Mouse (Mus musculus): Measurements from ENCODE around the gene Dpy30. TPM values are rescaled to one million over a fixed set of nuclear protein-coding genes. Genes with fewer than 3 reads are reported as not detected.

The Dpy30 gene
- polyA plus RNA-seq, 1 experiment: 159 TPM

DNA sequence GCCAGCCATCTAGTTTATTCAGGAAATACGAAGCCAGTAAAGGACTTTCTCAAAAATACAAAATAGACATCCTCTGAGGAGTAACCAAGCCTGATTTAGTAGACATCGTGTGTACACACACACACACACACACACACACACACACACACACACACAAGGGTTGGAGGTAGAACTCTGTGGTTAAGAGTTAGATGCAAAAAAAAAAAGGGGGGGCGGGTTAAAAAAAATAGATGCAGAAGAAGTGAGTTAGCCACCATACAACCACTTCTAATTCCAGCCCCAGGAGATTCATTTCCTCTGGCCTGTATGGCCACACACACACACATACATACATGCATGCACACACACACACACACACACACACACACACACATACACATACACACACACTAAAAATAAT is 41.7 kb downstream of the Dpy30 start:
- Histone ChIP-seq H3K27me3 (ENCODE audit: control insufficient read depth, insufficient read depth, low read length) (no peaks in the 10 kb centered on the region), H3K4me3 (ENCODE audit: control insufficient read depth, low read depth, low read length) (no peak overlapping the region), H3K27ac (ENCODE audit: control insufficient read depth, insufficient read depth, low read depth, low read length) (no peak overlapping the region), H3K4me1 (ENCODE audit: control insufficient read depth, insufficient read depth, low read length) (no peaks in the 10 kb centered on the region; the same call in 1 of the 2 replicates), H3K36me3 (ENCODE audit: control insufficient read depth, insufficient read depth, low read length) (no peaks in the 10 kb centered on the region)
- TF ChIP-seq CTCF (IDR thresholded peaks at IDR 0.05; ENCODE audit: control insufficient read depth, insufficient read depth, insufficient replicate concordance, low read depth, low read length) (no peak), POLR2A (IDR thresholded peaks at IDR 0.05; ENCODE audit: control insufficient read depth, low read depth, low read length) (no peak)

DNA sequence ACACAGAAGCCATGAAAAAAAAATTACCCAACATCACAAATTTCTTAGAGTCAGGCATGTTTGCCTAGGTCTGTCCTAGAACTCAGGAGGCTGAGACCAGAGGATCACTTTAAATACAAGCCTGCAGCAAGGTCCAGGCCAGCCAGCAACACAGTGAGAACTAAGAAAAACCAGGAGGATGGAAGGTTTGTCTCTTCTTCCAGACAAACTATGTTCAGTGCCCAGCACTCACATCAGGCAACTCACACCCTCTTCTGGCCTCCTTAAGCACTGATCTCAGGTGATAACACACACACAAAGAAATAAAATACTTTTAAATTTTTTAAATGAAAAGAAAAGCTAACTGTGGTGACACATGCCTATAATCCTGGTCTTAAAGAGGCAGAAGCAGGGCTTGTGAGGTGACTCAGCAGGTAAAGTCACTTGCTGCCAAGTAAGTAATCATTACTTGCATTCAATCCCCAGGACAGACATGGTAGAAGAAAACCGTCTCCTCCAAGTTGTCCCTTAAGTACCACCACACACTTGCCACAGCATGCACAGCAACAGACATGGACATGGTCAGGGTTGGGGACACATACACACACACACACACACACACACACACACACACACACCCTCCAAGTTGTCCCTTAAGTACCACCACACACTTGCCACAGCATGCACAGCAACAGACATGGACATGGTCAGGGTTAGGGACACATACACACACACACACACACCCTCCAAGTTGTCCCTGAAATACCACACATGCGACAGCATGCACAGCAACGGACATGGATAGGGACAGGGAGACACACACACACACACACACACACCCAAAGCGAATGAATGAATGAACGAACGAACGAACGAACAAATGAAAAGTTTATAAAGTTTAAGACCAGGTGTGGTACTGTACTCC is 44.5 kb downstream of the Dpy30 start:
- no peak overlapping the region for H3K4me3 ChIP-seq (ENCODE audit: control insufficient read depth, low read depth, low read length)
- no peak overlapping the region for H3K27ac ChIP-seq (ENCODE audit: control insufficient read depth, insufficient read depth, low read depth, low read length)
- no peak for TF ChIP-seq CTCF (IDR thresholded peaks at IDR 0.05; ENCODE audit: control insufficient read depth, insufficient read depth, insufficient replicate concordance, low read depth, low read length)
- no peak for TF ChIP-seq POLR2A (IDR thresholded peaks at IDR 0.05; ENCODE audit: control insufficient read depth, low read depth, low read length)
- H3K4me1 ChIP-seq (ENCODE audit: control insufficient read depth, insufficient read depth, low read length): no peaks in the 10 kb centered on the region
- no peaks in the 10 kb centered on the region for H3K27me3 ChIP-seq (ENCODE audit: control insufficient read depth, insufficient read depth, low read length)
- H3K36me3 ChIP-seq (ENCODE audit: control insufficient read depth, insufficient read depth, low read length): no peaks in the 10 kb centered on the region; the same call in 1 of the 2 replicates

DNA sequence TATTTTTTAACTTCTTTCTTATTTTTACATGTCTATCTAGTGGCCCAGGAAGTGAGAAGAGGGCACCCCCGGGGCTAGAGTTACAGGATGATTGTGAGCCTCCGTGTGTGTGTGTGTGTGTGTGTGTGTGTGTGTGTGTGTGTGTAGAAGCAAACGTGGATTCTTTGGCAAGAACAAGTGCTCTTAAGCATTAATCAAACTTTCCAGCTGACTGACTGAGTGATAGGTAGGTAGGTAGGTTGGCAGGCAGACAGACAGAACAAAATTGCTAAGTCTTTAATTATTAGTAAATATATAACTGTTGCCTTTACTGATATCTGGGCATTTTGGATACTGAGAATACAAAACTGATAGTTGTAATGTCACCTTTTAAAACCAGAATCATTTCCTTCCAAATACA is 49.3 kb downstream of the Dpy30 start:
- H3K4me1 ChIP-seq (ENCODE audit: control insufficient read depth, insufficient read depth, low read length): peaks cover 9% of the 10 kb centered on the region
- H3K4me3 ChIP-seq (ENCODE audit: control insufficient read depth, low read depth, low read length): no peak overlapping the region
- no peaks in the 10 kb centered on the region for H3K27me3 ChIP-seq (ENCODE audit: control insufficient read depth, insufficient read depth, low read length)
- H3K36me3 ChIP-seq (ENCODE audit: control insufficient read depth, insufficient read depth, low read length): no peaks in the 10 kb centered on the region; the same call in 1 of the 2 replicates
- no peak overlapping the region for H3K27ac ChIP-seq (ENCODE audit: control insufficient read depth, insufficient read depth, low read depth, low read length)
- TF ChIP-seq POLR2A (IDR thresholded peaks at IDR 0.05; ENCODE audit: control insufficient read depth, low read depth, low read length) (no peak), CTCF (IDR thresholded peaks at IDR 0.05; ENCODE audit: control insufficient read depth, insufficient read depth, insufficient replicate concordance, low read depth, low read length) (no peak)

DNA sequence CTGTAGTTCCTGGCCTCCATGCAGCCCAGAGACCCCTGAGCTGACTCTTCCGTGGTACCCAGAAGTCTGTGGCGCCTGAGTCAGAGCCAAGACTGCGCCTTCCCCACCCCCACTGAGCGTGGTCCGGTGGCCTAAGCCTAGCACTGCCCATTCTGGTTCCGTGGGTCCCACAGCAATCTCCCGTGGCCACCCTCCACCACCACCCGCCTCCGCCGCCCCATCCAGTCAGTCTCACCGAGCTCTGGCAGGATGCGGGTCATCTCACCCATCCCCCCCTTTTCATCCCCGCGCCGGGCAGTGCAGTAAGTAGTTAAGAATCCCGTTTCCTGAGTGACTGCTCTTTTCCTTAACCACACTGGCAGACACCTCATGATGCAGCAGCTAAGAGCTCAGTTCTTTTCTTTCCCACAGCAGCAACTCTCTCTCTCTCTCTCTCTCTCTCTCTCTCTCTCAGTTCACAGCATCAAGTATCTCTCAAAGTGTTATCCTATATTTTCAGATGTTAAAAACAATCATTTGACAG is 51.0 kb downstream of the Dpy30 start:
- Histone ChIP-seq H3K36me3 (ENCODE audit: control insufficient read depth, insufficient read depth, low read length) (no peaks in the 10 kb centered on the region; the same call in 1 of the 2 replicates), H3K4me3 (ENCODE audit: control insufficient read depth, low read depth, low read length) (peak overlapping the region; percentile 52), H3K27me3 (ENCODE audit: control insufficient read depth, insufficient read depth, low read length) (no peaks in the 10 kb centered on the region), H3K4me1 (ENCODE audit: control insufficient read depth, insufficient read depth, low read length) (peaks cover 9% of the 10 kb centered on the region), H3K27ac (ENCODE audit: control insufficient read depth, insufficient read depth, low read depth, low read length) (no peak overlapping the region)
- TF ChIP-seq POLR2A (IDR thresholded peaks at IDR 0.05; ENCODE audit: control insufficient read depth, low read depth, low read length): no peak
- TF ChIP-seq CTCF (IDR thresholded peaks at IDR 0.05; ENCODE audit: control insufficient read depth, insufficient read depth, insufficient replicate concordance, low read depth, low read length): no peak

DNA sequence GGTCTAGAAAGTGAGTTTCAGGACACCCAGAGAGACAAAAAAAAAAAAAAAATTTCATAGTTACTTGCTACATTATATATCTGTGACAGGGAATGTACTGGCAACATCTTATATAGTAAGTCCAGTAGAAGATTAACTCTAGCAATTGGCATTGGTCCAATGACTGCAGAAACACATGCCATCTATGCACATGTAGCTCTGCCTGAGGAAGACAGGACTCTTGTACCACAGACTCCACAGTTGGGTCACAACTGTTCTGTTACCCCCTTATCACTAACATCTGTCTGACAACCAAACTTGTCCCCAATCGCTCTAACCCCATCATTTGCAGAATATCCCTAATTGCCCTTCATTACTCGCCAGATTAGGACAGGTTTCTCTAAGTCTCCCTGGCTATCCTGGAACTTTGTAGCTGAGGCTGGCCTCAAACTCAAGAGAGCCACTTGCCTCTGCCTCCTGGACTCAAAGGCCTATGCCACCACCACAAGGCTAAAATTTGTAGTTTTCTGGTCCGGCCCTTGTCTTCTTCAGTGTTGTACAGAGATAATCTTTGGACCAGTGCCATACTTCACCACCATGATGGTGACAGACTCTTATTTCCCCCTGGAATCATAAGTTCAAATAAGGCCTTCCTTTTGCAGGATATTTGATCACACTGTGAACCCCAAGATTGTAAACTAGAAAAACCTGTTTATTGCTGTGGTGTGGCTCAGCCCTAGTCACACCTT is 52.0 kb downstream of the Dpy30 start:
- Histone ChIP-seq H3K27ac (ENCODE audit: control insufficient read depth, insufficient read depth, low read depth, low read length) (no peak overlapping the region), H3K4me3 (ENCODE audit: control insufficient read depth, low read depth, low read length) (no peak overlapping the region), H3K36me3 (ENCODE audit: control insufficient read depth, insufficient read depth, low read length) (no peaks in the 10 kb centered on the region; the same call in 1 of the 2 replicates), H3K27me3 (ENCODE audit: control insufficient read depth, insufficient read depth, low read length) (no peaks in the 10 kb centered on the region), H3K4me1 (ENCODE audit: control insufficient read depth, insufficient read depth, low read length) (peaks cover 9% of the 10 kb centered on the region)
- no peak for TF ChIP-seq POLR2A (IDR thresholded peaks at IDR 0.05; ENCODE audit: control insufficient read depth, low read depth, low read length)
- TF ChIP-seq CTCF (IDR thresholded peaks at IDR 0.05; ENCODE audit: control insufficient read depth, insufficient read depth, insufficient replicate concordance, low read depth, low read length): no peak

DNA sequence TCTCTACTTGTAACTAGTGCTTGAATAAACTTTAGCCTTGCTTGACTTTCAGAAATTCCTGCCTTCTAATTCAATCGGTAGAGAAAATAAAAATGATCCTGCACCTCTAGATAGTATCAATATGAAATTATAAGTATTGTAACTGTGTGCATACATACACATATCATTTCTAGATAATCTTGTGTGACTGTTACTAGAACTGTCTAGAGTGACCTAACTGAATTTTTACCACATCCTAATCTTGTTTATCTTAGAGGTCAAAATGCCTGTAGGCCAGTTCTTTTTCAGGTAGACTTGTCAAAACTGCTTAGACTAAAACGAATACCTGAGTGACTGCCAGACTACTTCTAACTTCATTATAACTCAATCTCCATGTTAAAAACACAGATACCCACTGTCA is 53.5 kb downstream of the Dpy30 start:
- Histone ChIP-seq H3K4me3 (ENCODE audit: control insufficient read depth, low read depth, low read length) (no peak overlapping the region), H3K27ac (ENCODE audit: control insufficient read depth, insufficient read depth, low read depth, low read length) (no peak overlapping the region), H3K36me3 (ENCODE audit: control insufficient read depth, insufficient read depth, low read length) (no peaks in the 10 kb centered on the region; the same call in 1 of the 2 replicates), H3K4me1 (ENCODE audit: control insufficient read depth, insufficient read depth, low read length) (peaks cover 10% of the 10 kb centered on the region), H3K27me3 (ENCODE audit: control insufficient read depth, insufficient read depth, low read length) (no peaks in the 10 kb centered on the region)
- no peak for TF ChIP-seq POLR2A (IDR thresholded peaks at IDR 0.05; ENCODE audit: control insufficient read depth, low read depth, low read length)
- TF ChIP-seq CTCF (IDR thresholded peaks at IDR 0.05; ENCODE audit: control insufficient read depth, insufficient read depth, insufficient replicate concordance, low read depth, low read length): no peak
